Mouse (Mus musculus) hindbrain, embryonic 14.5 days (tissue): ENCODE data around the gene Zbtb48. TPM values are rescaled to one million over a fixed set of nuclear protein-coding genes. Genes with fewer than 3 reads are reported as not detected.
A peak's percentile ranks its signal among the peaks of the same experiment; 100 is the strongest.

ENCODE experiments used
- ATAC-seq: fragments of 200-750 bp; cut with Nextera tagmentation; 2 replicates; pipeline ENCODE4 v1.8.0; 2017; ENCODE audit warnings: moderate number of reproducible peaks, mild to moderate bottlenecking, moderate TSS enrichment, moderate library complexity; ENCODE audit not compliant: low FRiP score
- DNase-seq: peaks from one replicate; pipeline ENCODE4 v3.0.0-alpha.2; 2015; ENCODE audit warnings: low spot score
- H3K27ac ChIP-seq: fragments of 300-500 bp; sonication (generic); 2 replicates; pipeline ENCODE4 v1.5.1; 2014; ENCODE audit warnings: mild to moderate bottlenecking, moderate library complexity
- H3K27me3 ChIP-seq: fragments of 300-500 bp; sonication (generic); 2 replicates; pipeline ENCODE4 v1.6.1; 2014; ENCODE audit warnings: mild to moderate bottlenecking, low read length, mixed read lengths; ENCODE audit not compliant: control insufficient read depth, insufficient read depth
- H3K36me3 ChIP-seq: fragments of 300-500 bp; sonication (generic); replicated peaks from 2 replicates; pipeline ENCODE4 v1.6.1; 2014; ENCODE audit not compliant: control insufficient read depth, insufficient read depth
- H3K4me1 ChIP-seq: fragments of 300-500 bp; sonication (generic); replicated peaks from 2 replicates; pipeline ENCODE4 v1.6.1; 2014; ENCODE audit warnings: antibody characterized with exemption, low read length, mixed read lengths; ENCODE audit not compliant: control insufficient read depth, insufficient read depth
- H3K4me2 ChIP-seq: fragments of 300-500 bp; sonication (generic); replicated peaks from 2 replicates; pipeline ENCODE4 v1.6.1; 2014; ENCODE audit warnings: mild to moderate bottlenecking, moderate library complexity
- H3K4me3 ChIP-seq: fragments of 300-500 bp; sonication (generic); replicated peaks from 2 replicates; pipeline ENCODE4 v1.5.1; 2014; ENCODE audit warnings: mild to moderate bottlenecking, low read length
- H3K9ac ChIP-seq: fragments of 300-500 bp; sonication (generic); 2 replicates; pipeline ENCODE4 v1.6.1; 2014
- H3K9me3 ChIP-seq: fragments of 300-500 bp; sonication (generic); 2 replicates; pipeline ENCODE4 v1.6.1; 2016; ENCODE audit warnings: low read length; ENCODE audit not compliant: control insufficient read depth
- WGBS: fragments of 180-500 bp; shearing (Covaris S2); extraction: QIAGEN DNeasy Blood & Tissue Kit; methylation state at CpG from one replicate; pipeline ENCODE4 v1.1.7; 2014; 5-methylcytosine and 5-hydroxymethylcytosine counted together
- polyA plus RNA-seq: library from polyadenylated mRNA; unstranded; fragments of >200 nt; fragmentation: Nextera tagmentation; extraction: Ambion mirVana; gene quantifications from 2 replicates; pipeline ENCODE4 v1.2.1, GENCODE M21; 2014

Gene Zbtb48
- polyA plus RNA-seq, 1 experiment from 2014 or later = 19.1 TPM

DNA sequence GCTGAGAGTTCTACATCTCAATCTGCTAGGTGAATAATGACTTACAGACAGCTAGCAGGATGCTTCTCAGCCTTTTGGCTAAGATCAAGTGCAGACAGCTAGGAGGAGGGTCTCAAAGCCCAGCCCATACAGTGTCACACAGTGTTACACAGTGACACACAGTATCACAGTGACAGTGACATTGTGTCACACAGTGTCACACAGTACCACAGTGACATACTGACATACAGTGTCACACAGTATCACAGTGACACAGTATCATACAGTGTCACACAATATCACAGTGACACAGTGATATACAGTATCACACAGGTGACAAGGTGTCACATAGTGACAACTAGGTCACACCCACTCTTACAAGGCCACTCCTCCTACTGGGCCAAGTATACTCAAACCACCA lies 39.8 kb upstream of the Zbtb48 start:
- H3K27ac ChIP-seq = no peak overlapping the region
- H3K36me3 ChIP-seq = no peaks in the 10 kb centered on the region
- no peak overlapping the region for H3K4me2 ChIP-seq
- ATAC-seq (no peak; the same call in 1 of the 2 replicates), DNase-seq (no peak)
- H3K9me3 ChIP-seq = no peaks in the 10 kb centered on the region
- no peaks in the 10 kb centered on the region for H3K4me1 ChIP-seq
- no peaks in the 10 kb centered on the region for H3K27me3 ChIP-seq
- H3K9ac ChIP-seq = no peak overlapping the region
- H3K4me3 ChIP-seq = no peak overlapping the region

DNA sequence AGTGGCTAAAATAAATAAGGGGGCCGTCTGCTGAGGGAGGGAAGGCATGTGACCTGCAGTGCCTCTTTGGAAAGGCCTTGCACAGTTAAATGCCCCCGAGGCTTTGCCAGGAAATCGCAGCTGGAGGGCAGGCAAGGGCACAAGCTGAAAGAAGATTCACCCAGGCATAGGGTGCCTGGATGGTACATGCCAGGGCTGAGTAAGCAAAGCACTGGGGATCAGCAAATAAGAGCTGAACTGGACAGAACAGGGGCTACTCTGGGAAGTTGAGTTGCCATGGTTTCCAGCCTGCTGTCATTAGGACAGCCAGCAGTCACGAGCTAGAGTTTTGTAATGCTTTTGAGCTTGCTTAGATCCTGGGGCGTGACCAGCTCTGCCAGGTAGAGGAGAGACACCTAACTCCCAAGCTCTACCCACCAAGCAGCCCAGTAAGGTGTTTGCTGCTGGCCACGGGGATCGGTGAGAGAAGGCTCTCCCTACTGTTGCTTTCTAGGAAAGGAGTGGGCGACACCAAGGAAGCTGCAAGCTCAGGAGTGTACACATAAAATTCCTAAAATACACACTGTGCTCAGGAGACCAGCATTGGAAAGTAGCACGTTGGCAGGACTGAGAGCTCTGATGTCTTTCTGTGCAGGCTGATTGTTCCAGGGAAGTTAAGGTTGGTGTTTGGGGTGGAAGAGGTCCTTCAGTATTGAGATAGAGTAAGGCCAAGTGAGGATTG lies 35.1 kb upstream of the Zbtb48 start:
- ATAC-seq = no peak; the same call in 1 of the 2 replicates
- no peak overlapping the region for H3K4me3 ChIP-seq

DNA sequence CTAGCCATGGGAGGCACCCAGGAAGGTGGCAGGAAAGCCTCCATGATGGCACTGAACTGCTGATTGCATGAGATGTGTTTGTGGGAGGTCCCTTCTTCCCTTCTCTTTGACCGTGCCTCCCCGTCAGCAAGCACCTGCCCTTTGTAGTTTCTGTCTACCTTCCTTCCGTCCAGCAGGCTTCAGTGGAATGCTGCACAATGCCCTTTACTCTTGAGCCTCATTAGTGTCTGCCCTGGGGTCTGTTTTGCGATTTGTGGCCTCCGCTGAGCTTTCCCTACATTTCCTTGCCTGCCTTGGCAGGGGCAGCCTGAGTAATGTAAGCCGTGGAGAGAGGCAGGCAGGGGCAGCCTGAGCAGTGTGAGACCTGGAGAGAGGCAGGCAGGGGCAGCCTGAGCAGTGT lies 17.1 kb upstream of the Zbtb48 start:
- peaks cover 85% of the 10 kb centered on the region for H3K36me3 ChIP-seq
- ATAC-seq = no peak
- H3K9ac ChIP-seq = no peak overlapping the region

More for the DNA sequence above, 35.1 kb upstream of the Zbtb48 start:
- DNase-seq = no peak
- no peaks in the 10 kb centered on the region for H3K4me1 ChIP-seq
- H3K36me3 ChIP-seq = peaks cover 40% of the 10 kb centered on the region
- no peak overlapping the region for H3K4me2 ChIP-seq
- H3K9me3 ChIP-seq = no peaks in the 10 kb centered on the region
- WGBS = 78% methylated on average over 9 of the region's 9 CpGs
- H3K9ac ChIP-seq = no peak overlapping the region
- no peak overlapping the region for H3K27ac ChIP-seq
- no peaks in the 10 kb centered on the region for H3K27me3 ChIP-seq

DNA sequence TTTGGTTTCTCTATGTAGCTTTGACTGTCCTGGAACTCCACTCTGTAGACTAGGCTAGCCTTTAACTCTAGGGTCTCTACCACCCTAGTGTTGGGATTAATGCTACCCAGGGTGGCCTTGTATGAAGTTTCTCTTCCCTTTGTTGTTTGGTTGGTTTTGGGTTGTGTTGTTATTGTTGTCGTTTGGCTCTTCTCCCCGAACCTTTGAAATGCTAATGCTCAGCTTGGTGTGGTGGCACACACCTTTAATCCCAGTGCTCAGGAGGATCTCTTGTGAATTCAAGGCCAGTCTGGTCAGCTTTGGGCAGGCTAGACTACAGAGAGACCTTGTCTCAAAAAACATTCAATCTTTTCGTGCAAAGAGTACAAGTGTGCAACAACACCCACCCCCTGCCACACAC lies 15.7 kb upstream of the Zbtb48 start:
- no peaks in the 10 kb centered on the region for H3K9me3 ChIP-seq
- peaks cover 8% of the 10 kb centered on the region for H3K4me1 ChIP-seq
- H3K27me3 ChIP-seq = no peaks in the 10 kb centered on the region
- no peak overlapping the region for H3K9ac ChIP-seq
- H3K36me3 ChIP-seq = peaks cover 72% of the 10 kb centered on the region
- no peak for ATAC-seq
- H3K4me2 ChIP-seq = no peak overlapping the region
- no peak overlapping the region for H3K27ac ChIP-seq
- no peak overlapping the region for H3K4me3 ChIP-seq
- WGBS = 90% methylated on average over 3 of the region's 3 CpGs
- no peak for DNase-seq

More for the DNA sequence above, 17.1 kb upstream of the Zbtb48 start:
- no peak overlapping the region for H3K4me2 ChIP-seq
- 88% methylated on average over 6 of the region's 6 CpGs for WGBS
- DNase-seq = no peak
- H3K27ac ChIP-seq = no peak overlapping the region
- no peaks in the 10 kb centered on the region for H3K27me3 ChIP-seq
- H3K9me3 ChIP-seq = no peaks in the 10 kb centered on the region
- peaks cover 8% of the 10 kb centered on the region for H3K4me1 ChIP-seq
- H3K4me3 ChIP-seq = no peak overlapping the region

DNA sequence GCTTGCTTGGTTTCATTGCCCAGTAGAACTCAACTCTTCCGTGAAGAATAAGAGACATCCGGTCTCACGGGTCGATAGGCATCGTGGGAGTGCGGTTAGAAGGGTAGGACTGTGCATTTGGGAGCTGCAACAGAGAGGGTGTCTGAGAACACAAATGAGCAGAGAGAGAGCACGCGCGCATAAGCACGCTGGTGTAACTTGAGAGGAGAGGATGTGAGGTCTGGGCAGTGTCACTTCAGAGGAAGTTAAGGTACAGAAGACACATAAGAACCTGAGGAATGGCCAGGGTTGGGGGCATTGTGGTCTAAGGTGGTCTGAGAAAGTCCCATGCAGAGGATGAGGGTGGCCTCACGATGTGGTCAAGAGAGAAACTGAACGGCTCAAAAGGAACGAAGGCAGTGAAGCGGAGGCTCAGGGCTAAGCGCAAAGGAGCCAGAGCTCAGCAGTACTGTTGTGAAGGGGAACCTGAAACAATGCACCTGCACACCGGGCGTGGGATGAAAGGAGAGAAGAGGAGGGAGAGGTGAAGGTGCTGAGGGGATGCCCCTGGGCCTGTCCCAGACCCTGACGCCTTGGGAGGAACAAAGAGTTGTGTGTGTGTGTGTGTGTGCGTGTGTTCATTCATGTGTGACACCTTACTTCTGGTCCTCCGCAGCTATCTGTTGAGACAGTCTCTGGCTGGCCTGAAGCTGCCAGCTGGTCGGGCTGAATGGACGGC lies 14.6 kb upstream of the Zbtb48 start:
- H3K9me3 ChIP-seq = no peaks in the 10 kb centered on the region
- DNase-seq (no peak), ATAC-seq (no peak)
- no peaks in the 10 kb centered on the region for H3K27me3 ChIP-seq
- WGBS = 95% methylated on average over 22 of the region's 22 CpGs
- H3K36me3 ChIP-seq = peaks cover 61% of the 10 kb centered on the region
- no peak overlapping the region for H3K27ac ChIP-seq
- H3K4me3 ChIP-seq = no peak overlapping the region
- no peak overlapping the region for H3K4me2 ChIP-seq
- H3K4me1 ChIP-seq = peaks cover 8% of the 10 kb centered on the region
- H3K9ac ChIP-seq = no peak overlapping the region

DNA sequence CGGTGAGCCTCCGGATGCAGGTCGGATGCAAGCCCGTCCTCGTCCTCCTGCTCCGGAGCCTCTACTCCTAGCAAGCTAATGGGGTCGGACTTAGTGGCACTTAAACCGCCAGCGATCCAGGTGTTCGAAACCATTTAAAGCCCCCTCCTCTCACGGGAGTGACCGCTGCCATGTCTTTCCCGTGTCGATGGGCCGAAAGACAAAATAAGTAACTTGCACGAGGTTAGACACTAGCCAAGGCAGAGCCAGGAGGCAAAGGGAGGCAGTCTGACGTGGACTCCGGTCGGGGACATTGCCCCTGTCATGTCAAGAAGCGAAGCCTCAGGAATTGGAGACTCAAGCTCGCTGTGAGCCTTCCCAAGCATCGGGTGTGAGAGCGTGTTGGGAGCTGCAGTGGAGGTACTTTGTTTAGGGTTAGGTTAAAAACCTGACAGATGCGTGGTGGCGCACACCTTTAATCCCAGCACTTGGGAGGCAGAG lies 12.4 kb upstream of the Zbtb48 start:
- H3K9me3 ChIP-seq = no peaks in the 10 kb centered on the region
- peak overlapping the region; percentile 74 for H3K9ac ChIP-seq
- peaks cover 41% of the 10 kb centered on the region for H3K36me3 ChIP-seq
- WGBS = 5% methylated on average over 25 of the region's 25 CpGs
- peaks cover 8% of the 10 kb centered on the region for H3K4me1 ChIP-seq
- H3K27me3 ChIP-seq = no peaks in the 10 kb centered on the region
- ATAC-seq (no peak), DNase-seq (no peak)
- H3K27ac ChIP-seq = no peak overlapping the region
- peak overlapping the region; percentile 92 for H3K4me3 ChIP-seq
- peak overlapping the region; percentile 97 for H3K4me2 ChIP-seq

DNA sequence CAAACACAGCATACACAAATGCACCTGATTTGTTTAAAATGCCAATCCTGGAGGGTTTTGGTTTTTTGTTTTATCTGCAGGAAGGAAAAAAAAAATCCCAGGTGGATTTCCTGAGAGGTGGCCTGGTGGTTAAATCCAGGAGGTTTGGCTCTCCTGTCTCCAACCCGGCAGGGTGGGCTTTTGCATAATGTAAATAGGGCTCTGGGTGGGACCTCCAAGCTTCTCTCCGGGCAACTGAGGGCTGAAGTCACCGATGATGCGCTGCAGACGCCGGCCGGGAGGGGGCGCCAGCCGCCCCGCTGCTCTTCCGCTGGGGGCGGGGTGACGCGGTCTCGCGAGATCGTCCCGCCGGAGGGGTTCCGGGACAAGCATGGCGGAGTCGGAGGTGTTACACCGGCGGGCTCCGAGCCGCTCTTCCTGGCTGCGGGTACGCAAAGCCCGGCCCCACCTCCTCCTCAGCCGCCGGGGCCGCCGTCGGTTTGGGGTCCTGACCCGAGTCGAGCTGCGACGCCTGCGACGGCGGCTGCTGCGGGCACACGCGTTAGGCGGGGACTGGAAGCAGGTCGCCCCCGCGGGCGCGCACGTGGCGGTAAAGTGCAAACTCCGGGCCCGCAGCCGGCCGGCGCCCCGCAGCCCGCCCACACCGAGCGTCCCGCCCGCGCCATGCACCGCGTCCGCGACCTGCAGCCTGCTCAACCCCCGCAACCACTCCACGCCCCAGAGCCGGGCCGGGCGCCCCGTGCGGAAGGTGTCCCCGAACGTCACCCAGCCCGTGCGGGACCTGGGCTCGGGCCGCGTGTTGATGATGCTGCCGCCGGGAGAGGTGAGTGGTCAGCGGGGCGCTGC lies 11.7 kb upstream of the Zbtb48 start, which contains the start of gene Nol9:
TSS of gene Nol9 (plus strand) at position 337 of the 846 bp plus-strand sequence.
- Histone ChIP-seq H3K27ac (no peak within 1 kb of the TSS), H3K4me1 (peaks cover 8% of the 10 kb centered on the region), H3K9ac (peak within 1 kb of the TSS; percentile 74), H3K36me3 (peaks cover 35% of the 10 kb centered on the region), H3K9me3 (no peaks in the 10 kb centered on the region), H3K27me3 (no peaks in the 10 kb centered on the region), H3K4me3 (peak within 1 kb of the TSS; percentile 92), H3K4me2 (peak within 1 kb of the TSS; percentile 97)
- peak; percentile 97 for DNase-seq
- ATAC-seq = peak; percentile 89
- under 1% methylated on average over 86 of the region's 86 CpGs for whole genome bisulfite sequencing

DNA sequence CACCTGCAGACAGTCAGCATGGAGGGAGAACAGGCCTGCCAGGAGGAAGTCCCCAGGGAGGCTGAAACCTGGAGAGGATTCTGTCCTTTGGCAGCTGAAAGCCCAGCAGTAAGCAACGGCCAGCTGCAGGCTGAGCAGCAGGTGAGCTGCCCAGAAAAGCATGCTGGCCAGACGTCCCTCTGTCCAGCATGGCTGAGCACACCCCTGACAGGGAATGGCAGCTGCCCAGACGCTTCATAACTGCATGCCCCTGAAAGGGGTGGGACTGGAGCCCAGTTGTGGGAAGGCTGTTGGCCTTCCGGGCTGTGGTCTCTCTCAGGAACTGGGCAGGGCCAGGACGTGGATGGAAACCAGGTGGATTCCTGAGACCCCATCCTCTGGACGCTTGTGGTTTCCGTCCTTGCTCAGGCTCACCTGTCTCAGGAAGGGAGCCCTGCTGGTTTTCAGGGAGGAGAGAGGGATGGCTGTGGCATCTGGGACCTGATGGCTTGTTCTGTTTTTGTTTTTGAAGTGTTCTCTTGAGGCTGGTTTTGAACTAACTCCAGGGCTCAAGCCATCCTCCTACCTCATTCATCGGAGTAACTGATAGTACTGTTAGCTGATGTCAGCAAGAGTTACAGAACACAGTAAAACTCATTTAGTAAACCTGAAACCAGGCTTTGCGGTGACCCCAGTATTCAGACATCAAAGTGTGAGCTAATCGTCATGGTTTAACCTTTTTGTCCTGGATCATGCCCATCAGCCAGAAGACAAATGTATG lies 10.9 kb upstream of the Zbtb48 start, which contains the start of gene Tas1r1:
TSS of gene Tas1r1 (minus strand) at position 344 of the 760 bp plus-strand sequence.
- H3K27me3 ChIP-seq = no peaks in the 10 kb centered on the region
- WGBS = 50% methylated on average over 10 of the region's 10 CpGs
- H3K4me1 ChIP-seq = peaks cover 8% of the 10 kb centered on the region
- ATAC-seq (no peak), DNase-seq (no peak)
- peak within 1 kb of the TSS; percentile 97 for H3K4me2 ChIP-seq
- peak within 1 kb of the TSS; percentile 74 for H3K9ac ChIP-seq
- no peaks in the 10 kb centered on the region for H3K9me3 ChIP-seq
- H3K27ac ChIP-seq = no peak within 1 kb of the TSS
- H3K36me3 ChIP-seq = peaks cover 27% of the 10 kb centered on the region
- H3K4me3 ChIP-seq = peak within 1 kb of the TSS; percentile 92
